Mouse (Mus musculus) heart, postnatal 25 days (tissue): ENCODE data around the gene Gfi1. TPM values are rescaled to one million over a fixed set of nuclear protein-coding genes. Genes with fewer than 3 reads are reported as not detected.

Source experiments
- DNase-seq: peaks from one replicate; pipeline ENCODE4 v3.0.0; 2022; ENCODE audit warnings: low spot score
- intact Hi-C: fragments of 180-260 bp; cut with DNase I; formaldehyde crosslinking; loops from one replicate; pipeline ENCODE4 v1.15.1; 2025
- total RNA-seq, 2 experiments: library from RNA; stranded (reverse); gene quantifications; 2 replicates each; pipeline ENCODE4 v1.2.3; 2021

The Gfi1 gene
- total RNA-seq, result not detected

- intact Hi-C loops, result no loop called here
- DNase-seq, result no peak
Observed at GRCm38 (mm10) chr5:107725435-107726261, at the start of gene Gfi1. TSS of gene Gfi1 (minus strand) at chr5:107726036.

DNA sequence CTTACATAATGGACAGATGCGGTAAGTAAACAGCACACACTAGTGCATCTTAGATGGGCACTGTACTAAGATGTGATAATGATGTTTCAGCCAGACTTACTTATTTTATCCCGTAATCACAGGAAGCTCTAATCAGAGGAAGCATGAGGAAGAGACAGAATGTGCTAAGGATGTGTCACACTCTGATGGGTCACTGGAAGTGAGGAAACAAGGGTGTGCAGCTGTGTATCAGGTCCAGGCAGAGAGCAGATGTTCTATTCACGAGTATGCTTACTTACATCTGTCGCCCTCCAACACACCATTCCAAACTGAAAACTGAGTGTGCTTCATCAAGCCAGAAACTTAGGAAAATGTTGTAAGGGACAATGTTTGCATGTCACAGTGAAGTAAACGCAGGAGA, 46.2 kb upstream of the Gfi1 start:
- intact Hi-C loops, result no loop called here
- no peak for DNase-seq

- intact Hi-C loops, result no loop called here
- no peak for DNase-seq
Observed at GRCm38 (mm10) chr5:107768224-107768623, 42.4 kb upstream of the Gfi1 start.

GRCm38 (mm10) chr5:107765946-107766345, 40.1 kb upstream of the Gfi1 start:
- intact Hi-C loops, result no loop called here
- DNase-seq, result no peak

GRCm38 (mm10) chr5:107764486-107764885, 38.6 kb upstream of the Gfi1 start:
- no peak for DNase-seq
- intact Hi-C loops, result no loop called here

GRCm38 (mm10) chr5:107763674-107764073, 37.8 kb upstream of the Gfi1 start:
- intact Hi-C loops, result no loop called here
- no peak for DNase-seq

GRCm38 (mm10) chr5:107759121-107759520, 33.3 kb upstream of the Gfi1 start:
- intact Hi-C loops, result no loop called here
- DNase-seq, result no peak

DNA sequence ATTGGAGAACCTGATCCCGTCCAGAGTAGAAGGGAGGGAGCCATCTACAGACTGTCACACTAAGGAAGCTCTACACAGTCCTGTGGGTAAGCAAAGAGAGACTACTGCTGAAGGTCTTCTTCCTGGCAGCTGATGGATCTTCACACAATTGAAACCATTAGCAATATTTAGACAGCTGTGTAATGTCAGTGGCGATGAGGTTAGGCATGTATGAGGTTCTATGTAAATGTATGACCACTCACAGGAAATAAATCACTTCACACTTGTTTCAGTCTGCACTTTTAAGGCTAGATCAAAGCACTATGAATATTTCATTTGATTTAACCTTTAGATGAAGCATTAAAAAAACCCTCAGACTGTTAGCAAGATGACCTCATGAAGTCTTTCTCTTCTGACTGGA, 30.2 kb upstream of the Gfi1 start:
- no peak for DNase-seq

DNA sequence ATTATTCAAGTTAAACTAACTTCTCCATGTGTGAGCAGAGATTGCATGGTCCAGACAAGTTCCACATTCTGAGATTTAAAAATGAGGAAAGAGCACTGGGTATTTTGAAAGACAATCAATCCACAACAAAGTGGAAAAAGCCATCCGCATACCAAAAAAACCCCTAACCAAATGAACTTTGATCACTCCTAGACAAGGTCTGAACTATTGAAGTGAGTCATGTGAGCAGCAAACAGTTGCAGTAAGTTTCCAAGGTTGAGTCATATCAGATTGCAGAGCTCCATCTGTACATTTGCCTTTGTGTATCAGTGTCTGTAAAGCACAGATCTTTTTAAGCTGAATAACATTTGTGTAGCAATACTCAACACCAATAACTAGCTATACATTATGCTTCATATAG, 28.9 kb upstream of the Gfi1 start:
- no peak for DNase-seq
- intact Hi-C loops, result no loop called here

More for the DNA sequence above, 30.2 kb upstream of the Gfi1 start:
- intact Hi-C loops, result no loop called here

DNA sequence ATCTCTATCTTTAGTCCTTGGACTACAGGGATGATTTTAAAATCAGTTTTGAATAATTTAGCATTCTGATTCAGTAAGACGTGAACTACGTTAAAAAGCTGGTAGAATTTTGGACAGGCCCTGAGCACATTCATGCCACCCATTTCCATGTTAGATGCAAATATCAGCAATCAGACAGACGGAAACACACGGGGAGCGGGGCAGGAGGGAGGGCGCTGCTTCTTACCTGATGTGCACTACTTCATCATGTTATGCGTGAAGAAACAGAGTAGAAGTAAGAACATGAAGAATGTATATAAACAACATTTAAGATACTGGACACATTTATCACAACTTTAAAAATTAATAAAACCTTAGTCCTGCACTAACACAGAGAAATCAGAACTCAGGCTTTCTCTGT, 27.8 kb upstream of the Gfi1 start:
- intact Hi-C loops, result no loop called here

GRCm38 (mm10) chr5:107749229-107749916, 23.5 kb upstream of the Gfi1 start:
- intact Hi-C loops, result no loop called here
- DNase-seq, result no peak

More for the DNA sequence above, 27.8 kb upstream of the Gfi1 start:
- no peak for DNase-seq

GRCm38 (mm10) chr5:107739023-107739422, 13.2 kb upstream of the Gfi1 start:
- intact Hi-C loops, result no loop called here
- DNase-seq, result no peak

DNA sequence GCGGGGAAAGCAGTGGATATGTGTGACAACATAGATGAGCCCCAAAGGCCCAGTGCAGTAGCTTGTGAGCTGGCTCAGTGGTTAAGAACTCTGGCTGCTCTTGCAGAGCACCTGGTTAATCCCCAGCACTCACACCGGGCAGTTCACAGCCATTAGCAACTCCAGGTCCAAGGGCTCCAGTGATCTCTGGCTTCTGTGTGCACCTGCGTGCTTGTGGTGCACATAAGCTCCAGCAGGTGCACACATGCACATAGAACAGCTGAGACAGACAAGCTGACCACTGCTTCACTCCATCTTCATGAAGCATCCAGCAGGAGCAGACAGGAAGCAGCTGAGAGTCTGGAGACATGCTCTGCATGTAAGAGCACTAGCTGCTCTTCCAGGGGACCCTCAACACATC, 12.5 kb upstream of the Gfi1 start:
- intact Hi-C loops, result no loop called here
- DNase-seq, result no peak

GRCm38 (mm10) chr5:107736171-107736570, 10.3 kb upstream of the Gfi1 start:
- intact Hi-C loops, result no loop called here
- DNase-seq, result no peak

DNA sequence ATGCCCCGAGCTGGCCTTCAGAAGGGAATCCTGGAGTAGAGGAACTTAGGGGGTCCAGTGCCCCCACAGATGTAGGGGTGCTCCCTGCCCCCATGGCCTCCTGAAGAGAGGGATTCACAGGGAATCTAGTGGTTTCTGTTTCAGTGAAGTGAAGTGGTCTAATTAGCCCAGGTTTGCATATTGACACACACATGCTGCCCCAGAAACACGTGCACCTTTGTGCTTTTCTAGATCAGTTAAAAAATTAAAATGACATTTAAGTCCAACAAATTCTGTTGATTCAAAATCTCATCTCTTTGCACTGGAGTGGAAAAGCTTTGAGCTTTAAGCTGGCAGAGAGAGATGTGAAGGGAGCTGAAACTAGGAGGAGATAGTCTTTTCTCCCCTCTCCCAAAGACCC, 6.0 kb upstream of the Gfi1 start:
- no peak for DNase-seq
- intact Hi-C loops, result no loop called here

- DNase-seq, result no peak
- intact Hi-C loops, result no loop called here
Observed at GRCm38 (mm10) chr5:107731408-107731807, 5.6 kb upstream of the Gfi1 start.

DNA sequence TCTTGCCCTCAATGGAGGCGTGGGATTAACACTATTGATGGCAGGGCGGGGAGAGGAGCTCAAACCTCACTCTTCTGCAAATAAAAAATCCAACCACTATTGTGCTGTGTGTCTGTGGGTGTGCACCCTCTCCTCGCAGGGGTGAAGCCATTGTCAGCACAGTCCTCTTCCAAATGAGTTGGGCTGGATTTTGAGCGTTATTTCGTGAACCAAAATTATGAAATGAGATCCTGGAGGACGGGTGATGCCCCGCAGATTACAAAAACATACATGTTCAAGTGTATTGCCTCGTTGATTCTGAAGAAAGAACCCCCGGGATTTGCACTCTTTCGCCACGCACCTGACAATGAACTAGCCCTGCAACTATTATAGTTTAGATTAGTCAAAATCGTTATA, 1.2 kb upstream of the Gfi1 start:
- DNase-seq, result no peak
- intact Hi-C loops, result no loop called here

GRCm38 (mm10) chr5:107726281-107727006, 608 bp upstream of the Gfi1 start:
- intact Hi-C loops, result no loop called here

DNA sequence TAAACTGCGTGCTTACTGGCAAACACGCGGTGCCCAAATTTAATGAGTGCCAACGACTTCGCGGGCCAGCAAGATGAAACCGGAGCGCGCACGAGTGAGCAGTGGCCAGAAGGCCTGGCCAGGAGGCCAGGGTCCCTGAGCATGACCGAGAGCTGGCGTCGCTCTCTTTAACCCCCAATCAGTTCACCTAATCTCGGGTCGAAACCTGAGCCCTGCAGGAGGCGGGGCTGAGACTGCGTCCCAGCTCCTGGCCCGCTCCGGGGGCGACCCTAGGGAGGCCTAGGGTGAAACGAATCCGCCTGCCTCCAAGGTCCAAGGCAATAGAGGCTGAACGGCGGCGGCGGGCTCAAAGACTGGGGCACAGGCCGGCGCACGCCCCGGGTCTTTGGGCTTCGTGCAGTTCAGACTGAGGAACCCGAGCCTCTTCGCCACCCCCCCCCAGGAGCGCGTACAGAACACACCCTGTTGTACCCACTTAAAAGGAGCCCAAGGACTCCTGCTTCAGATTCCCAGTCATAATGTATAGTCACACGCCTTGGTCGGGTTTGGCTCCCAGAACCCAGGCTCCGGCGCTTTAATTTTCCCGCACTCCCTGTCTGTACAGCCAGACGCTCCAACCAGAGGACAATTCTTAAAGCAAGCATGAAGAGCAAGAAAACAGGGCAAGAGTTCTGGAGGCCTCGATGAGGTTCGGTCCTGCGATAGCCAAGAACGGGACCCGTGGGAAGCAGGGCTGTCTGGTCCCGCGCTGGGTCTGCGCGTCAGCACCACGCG, 988 bp downstream of the Gfi1 start:
- DNase-seq, result no peak
- intact Hi-C loops, result loop anchor here (5.0 kb wide), 1 partner anchor 1263 kb away; no protein-coding TSS in a partner anchor

More at GRCm38 (mm10) chr5:107726281-107727006, 608 bp upstream of the Gfi1 start:
- DNase-seq, result no peak
